Mouse (Mus musculus): ENCODE results near the gene Rnaset2a. TPM values are rescaled to one million over a fixed set of nuclear protein-coding genes. Genes with fewer than 3 reads are reported as not detected.

Rnaset2a gene
- total RNA-seq, 4 experiments from 2014 or later: 4.9 to 12.7 (median 9.8) TPM

Other genes with a start within 250 kb of the Rnaset2a start
- 1 to 10 TPM; 5.4 to 8.0 (median 6.2) TPM for gene Tagap, start 222.1 kb downstream of the Rnaset2a start, total RNA-seq (2022)
- 10 to 100 TPM; 31.2 to 43.9 (median 38.3) TPM for gene Rsph3a, start 202.5 kb downstream of the Rnaset2a start, total RNA-seq (2022)
- under 1 TPM in 1 of 4 experiments, not detected in 3; 0.31 TPM for gene Gm49673, start 309 bp downstream of the Rnaset2a start, total RNA-seq (2022)
- 10 to 100 TPM; 15.6 to 22.5 (median 18.0) TPM for gene Fgfr1op, start 17.4 kb upstream of the Rnaset2a start, total RNA-seq (2022)
- gene Ccr6, start 87.9 kb upstream of the Rnaset2a start, total RNA-seq (2022): under 1 TPM in 1 of 4 experiments, not detected in 3; 0.38 TPM
- 100 to 1,000 TPM; 144 to 156 (median 145) TPM for gene Mpc1, start 134.8 kb upstream of the Rnaset2a start, total RNA-seq (2022)
- 10 to 100 TPM; 47.5 to 81.2 (median 63.8) TPM for gene Sft2d1, start 163.0 kb upstream of the Rnaset2a start, total RNA-seq (2022)
- gene Prr18, start 189.4 kb upstream of the Rnaset2a start, total RNA-seq (2022): 10 to 100 TPM; 20.0 to 30.2 (median 27.0) TPM
- 1 to 10 TPM in 3 of 4 experiments, under 1 TPM in 1; 0.96 to 1.7 (median 1.3) TPM for gene T2, start 207.9 kb upstream of the Rnaset2a start, total RNA-seq (2022)

All from layer of hippocampus, adult 8-10 months (tissue).